Mouse (Mus musculus): Measurements from ENCODE around the gene Gm1113. TPM values are rescaled to one million over a fixed set of nuclear protein-coding genes. Genes with fewer than 3 reads are reported as not detected.

Gm1113 gene
- polyA plus RNA-seq, 1 experiment from 2014 or later, result not detected

DNA sequence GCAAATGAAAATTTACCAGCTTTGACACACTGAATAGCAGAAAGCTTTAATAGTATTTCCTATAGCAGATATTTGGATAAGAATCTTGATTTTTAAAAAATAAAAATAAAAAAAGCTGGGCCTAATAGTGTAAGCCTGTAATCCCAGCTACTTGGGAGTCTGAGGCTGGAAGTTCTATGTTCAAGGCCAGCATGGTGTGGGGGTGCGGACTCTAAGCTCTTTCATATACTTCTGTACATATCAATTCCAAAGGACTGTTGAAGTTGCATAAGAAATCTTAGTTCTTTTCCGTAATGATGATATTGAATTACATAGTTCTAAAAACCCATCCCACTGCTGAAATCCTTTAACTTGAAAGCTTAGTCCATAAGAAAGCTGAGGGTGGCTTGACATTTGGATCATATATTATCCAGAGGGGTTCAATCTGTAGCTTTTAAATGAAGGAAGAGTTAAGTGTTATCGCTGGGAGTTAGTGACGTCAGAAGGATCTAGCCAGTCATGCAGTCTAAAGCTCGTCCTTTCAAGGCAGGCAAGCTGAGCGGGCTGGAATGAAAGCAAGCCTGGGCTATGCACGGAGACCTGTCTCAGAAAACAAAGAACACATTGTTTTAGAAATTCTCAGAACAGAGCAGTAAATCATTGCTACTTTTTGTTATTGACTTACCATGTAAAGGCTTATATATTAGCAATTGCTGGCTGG, 24.9 kb downstream of the Gm1113 start:
- H3K4me3 ChIP-seq (ENCODE audit: low read depth, low read length), result no peak overlapping the region
- no peaks in the 10 kb centered on the region for H3K27me3 ChIP-seq (ENCODE audit: control insufficient read depth, insufficient read depth, low read depth, low read length)
- 62% methylated on average over 7 of the region's 7 CpGs for WGBS (ENCODE audit: insufficient replicate concordance)
- no peaks in the 10 kb centered on the region for H3K9me3 ChIP-seq (replicated peaks; ENCODE audit: control insufficient read depth, low read length)
- no peak overlapping the region for H3K4me2 ChIP-seq (ENCODE audit: low read depth, low read length)
- H3K4me1 ChIP-seq (ENCODE audit: control insufficient read depth, low read depth, low read length), result no peaks in the 10 kb centered on the region
- H3K27ac ChIP-seq (ENCODE audit: low read length), result no peak overlapping the region
- ATAC-seq (ENCODE audit: low read depth), result no peak
- no peaks in the 10 kb centered on the region for H3K36me3 ChIP-seq (ENCODE audit: control insufficient read depth, insufficient read depth)
- no peak overlapping the region for H3K9ac ChIP-seq (ENCODE audit: low read depth, low read length)

DNA sequence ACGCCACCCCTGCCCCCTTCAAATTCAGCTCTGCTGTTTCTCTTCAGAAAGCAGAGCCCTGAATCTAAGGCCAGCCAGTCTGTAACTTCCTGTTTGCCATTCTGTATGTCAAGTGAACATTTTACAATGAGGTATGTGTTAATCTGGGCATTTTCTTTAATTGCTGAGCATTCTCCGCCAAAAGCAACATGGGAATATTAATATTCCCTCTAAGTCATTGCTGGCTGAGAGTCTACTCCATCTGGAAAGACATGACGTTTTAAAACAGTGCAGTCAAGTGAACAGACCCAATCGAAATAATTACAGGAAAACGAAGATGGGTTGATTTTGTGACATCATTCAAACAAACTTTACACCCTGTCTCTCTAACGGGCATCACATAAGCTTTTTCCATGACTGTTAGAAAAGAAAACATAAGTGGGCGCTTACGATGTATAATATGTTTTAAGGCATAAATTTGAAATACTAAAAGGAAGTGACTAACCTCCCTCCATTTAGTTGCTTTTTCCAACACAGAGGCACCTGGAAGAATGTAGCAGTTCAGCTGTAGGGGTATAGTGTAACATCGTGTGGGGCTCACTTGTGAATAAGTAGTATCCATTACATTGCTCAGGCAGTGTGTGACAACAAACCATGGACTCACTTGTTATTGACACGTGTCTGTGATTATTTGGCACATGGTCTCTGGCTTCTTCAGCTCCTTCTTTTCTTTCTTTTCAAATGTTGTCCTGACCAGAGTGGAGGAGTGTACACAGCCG, 26.8 kb downstream of the Gm1113 start:
- Histone ChIP-seq H3K4me1 (ENCODE audit: control insufficient read depth, low read depth, low read length) (no peaks in the 10 kb centered on the region), H3K9me3 (replicated peaks; ENCODE audit: control insufficient read depth, low read length) (no peaks in the 10 kb centered on the region), H3K9ac (ENCODE audit: low read depth, low read length) (no peak overlapping the region), H3K4me3 (ENCODE audit: low read depth, low read length) (no peak overlapping the region), H3K36me3 (ENCODE audit: control insufficient read depth, insufficient read depth) (no peaks in the 10 kb centered on the region), H3K27me3 (ENCODE audit: control insufficient read depth, insufficient read depth, low read depth, low read length) (no peaks in the 10 kb centered on the region), H3K27ac (ENCODE audit: low read length) (no peak overlapping the region), H3K4me2 (ENCODE audit: low read depth, low read length) (no peak overlapping the region)
- no peak for ATAC-seq (ENCODE audit: low read depth)
- WGBS (ENCODE audit: insufficient replicate concordance), result 61% methylated on average over 11 of the region's 11 CpGs

DNA sequence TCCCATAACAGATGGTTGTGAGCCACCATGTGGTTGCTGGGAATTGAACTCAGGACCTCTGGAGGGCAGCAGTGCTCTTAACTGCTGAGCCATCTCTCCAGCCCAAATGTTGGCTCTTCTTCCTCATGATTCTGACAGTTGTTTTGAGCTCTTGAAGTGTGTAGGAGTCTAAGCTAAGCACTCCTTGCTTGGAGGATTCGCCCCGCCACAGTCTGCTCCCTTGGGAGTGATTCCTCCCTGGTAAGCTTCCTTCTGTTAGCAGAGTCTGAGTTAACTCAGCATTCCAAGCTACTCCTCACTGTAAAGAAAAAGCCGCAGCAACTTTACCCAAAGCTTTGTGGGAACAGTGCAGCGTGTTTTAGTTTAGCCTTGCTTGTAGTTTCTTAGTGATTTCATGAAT, 29.6 kb downstream of the Gm1113 start:
- H3K4me3 ChIP-seq (ENCODE audit: low read depth, low read length), result no peak overlapping the region
- no peak overlapping the region for H3K27ac ChIP-seq (ENCODE audit: low read length)
- ATAC-seq (ENCODE audit: low read depth), result no peak
- H3K4me1 ChIP-seq (ENCODE audit: control insufficient read depth, low read depth, low read length), result no peaks in the 10 kb centered on the region
- 64% methylated on average over 4 of the region's 4 CpGs for WGBS (ENCODE audit: insufficient replicate concordance)
- H3K36me3 ChIP-seq (ENCODE audit: control insufficient read depth, insufficient read depth), result no peaks in the 10 kb centered on the region
- H3K4me2 ChIP-seq (ENCODE audit: low read depth, low read length), result no peak overlapping the region
- no peaks in the 10 kb centered on the region for H3K9me3 ChIP-seq (replicated peaks; ENCODE audit: control insufficient read depth, low read length)
- no peaks in the 10 kb centered on the region for H3K27me3 ChIP-seq (ENCODE audit: control insufficient read depth, insufficient read depth, low read depth, low read length)
- H3K9ac ChIP-seq (ENCODE audit: low read depth, low read length), result no peak overlapping the region

DNA sequence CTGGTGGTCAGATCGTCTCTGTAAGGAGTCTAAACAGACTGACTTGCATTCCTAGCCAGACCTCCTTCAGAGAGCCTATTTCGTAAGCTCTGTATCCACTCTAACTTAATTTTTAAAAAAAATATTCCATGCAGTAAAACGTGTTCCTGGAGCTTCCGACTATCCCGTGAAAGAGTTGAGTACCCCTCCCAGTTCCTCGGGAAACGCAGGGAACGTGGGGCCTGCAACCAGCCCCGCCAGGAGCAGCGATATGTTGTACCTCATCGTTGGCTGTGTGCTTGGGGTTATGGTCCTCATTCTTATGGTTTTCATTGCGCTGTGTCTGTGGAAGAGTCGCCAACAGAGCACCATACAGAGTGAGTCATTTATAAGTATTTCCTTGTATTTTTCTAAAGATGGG, 31.5 kb downstream of the Gm1113 start:
- 68% methylated on average over 13 of the region's 13 CpGs for WGBS (ENCODE audit: insufficient replicate concordance)
- no peaks in the 10 kb centered on the region for H3K9me3 ChIP-seq (replicated peaks; ENCODE audit: control insufficient read depth, low read length)
- no peaks in the 10 kb centered on the region for H3K4me1 ChIP-seq (ENCODE audit: control insufficient read depth, low read depth, low read length)
- H3K9ac ChIP-seq (ENCODE audit: low read depth, low read length), result no peak overlapping the region
- H3K27me3 ChIP-seq (ENCODE audit: control insufficient read depth, insufficient read depth, low read depth, low read length), result no peaks in the 10 kb centered on the region
- no peak for ATAC-seq (ENCODE audit: low read depth)
- no peak overlapping the region for H3K4me2 ChIP-seq (ENCODE audit: low read depth, low read length)
- H3K27ac ChIP-seq (ENCODE audit: low read length), result no peak overlapping the region
- H3K36me3 ChIP-seq (ENCODE audit: control insufficient read depth, insufficient read depth), result no peaks in the 10 kb centered on the region
- H3K4me3 ChIP-seq (ENCODE audit: low read depth, low read length), result no peak overlapping the region

DNA sequence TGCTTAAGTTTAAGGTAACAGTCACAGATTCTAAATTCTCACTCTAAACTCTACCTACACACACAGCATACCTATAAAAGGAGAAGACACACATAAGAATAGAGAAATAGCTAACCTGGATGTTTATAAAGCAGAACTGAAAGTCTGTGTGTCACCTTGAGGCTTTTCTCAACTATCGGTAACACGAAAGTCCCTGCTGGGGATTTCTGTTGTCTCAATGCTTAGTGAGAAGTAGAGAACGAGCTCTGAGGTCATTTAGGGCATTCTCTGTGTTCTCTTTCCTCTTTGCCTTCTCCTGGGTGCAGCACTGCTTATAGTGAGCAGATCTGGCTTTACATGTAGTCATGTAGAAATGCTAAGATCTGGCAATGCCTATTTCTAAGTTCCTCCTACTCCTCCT, 34.1 kb downstream of the Gm1113 start:
- no peak for ATAC-seq (ENCODE audit: low read depth)

DNA sequence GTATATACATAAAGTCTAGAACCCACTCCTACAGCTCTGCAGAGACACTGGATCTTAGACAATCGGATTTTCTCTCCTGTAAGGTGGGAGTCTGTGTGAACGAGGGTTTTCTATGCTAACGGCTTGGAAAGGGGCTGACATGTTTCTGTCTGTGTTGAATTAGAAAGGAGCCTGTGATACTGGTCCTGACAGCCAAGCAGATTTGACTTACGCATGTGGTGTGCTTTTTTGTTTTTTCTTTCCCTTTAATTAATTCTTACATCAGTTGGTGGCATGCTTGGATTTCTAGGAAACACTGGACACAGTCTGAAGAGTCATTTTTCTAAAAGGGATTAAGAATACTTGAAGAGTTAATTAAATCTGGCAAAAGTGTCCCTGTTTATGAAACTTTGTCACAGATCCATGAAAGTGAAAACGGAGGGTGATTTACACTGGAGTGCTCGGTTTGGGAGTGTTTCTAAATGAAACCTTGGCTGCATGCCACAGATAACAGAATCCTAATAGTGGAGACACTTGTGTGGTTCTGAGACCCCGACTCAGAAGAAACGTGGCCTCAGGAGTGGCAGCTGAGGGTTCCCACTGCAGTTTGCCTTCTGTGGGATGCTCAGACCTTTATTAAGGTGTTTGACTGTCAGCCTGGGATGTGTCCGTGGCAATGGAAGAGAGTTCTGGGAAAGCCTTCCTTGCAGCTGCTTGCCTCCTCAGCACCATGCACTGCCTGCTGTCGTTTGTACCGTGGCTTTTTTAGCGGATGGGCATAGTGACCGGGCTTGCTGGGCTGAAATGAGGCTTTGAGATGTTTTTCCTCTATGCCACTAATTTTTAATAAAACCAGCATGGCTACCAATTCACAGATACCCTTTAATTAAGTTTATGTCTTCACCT, 35.8 kb downstream of the Gm1113 start:
- Histone ChIP-seq H3K4me3 (ENCODE audit: low read depth, low read length) (no peak overlapping the region), H3K27ac (ENCODE audit: low read length) (no peak overlapping the region), H3K4me2 (ENCODE audit: low read depth, low read length) (no peak overlapping the region), H3K9me3 (replicated peaks; ENCODE audit: control insufficient read depth, low read length) (no peaks in the 10 kb centered on the region), H3K36me3 (ENCODE audit: control insufficient read depth, insufficient read depth) (no peaks in the 10 kb centered on the region), H3K4me1 (ENCODE audit: control insufficient read depth, low read depth, low read length) (no peaks in the 10 kb centered on the region), H3K27me3 (ENCODE audit: control insufficient read depth, insufficient read depth, low read depth, low read length) (no peaks in the 10 kb centered on the region), H3K9ac (ENCODE audit: low read depth, low read length) (no peak overlapping the region)
- ATAC-seq (ENCODE audit: low read depth), result no peak
- 65% methylated on average over 13 of the region's 13 CpGs for WGBS (ENCODE audit: insufficient replicate concordance)

More for the DNA sequence above, 34.1 kb downstream of the Gm1113 start:
- WGBS (ENCODE audit: insufficient replicate concordance), result 71% methylated on average over 3 of the region's 3 CpGs
- Histone ChIP-seq H3K9me3 (replicated peaks; ENCODE audit: control insufficient read depth, low read length) (no peaks in the 10 kb centered on the region), H3K27me3 (ENCODE audit: control insufficient read depth, insufficient read depth, low read depth, low read length) (no peaks in the 10 kb centered on the region), H3K9ac (ENCODE audit: low read depth, low read length) (no peak overlapping the region), H3K27ac (ENCODE audit: low read length) (no peak overlapping the region), H3K4me2 (ENCODE audit: low read depth, low read length) (no peak overlapping the region), H3K36me3 (ENCODE audit: control insufficient read depth, insufficient read depth) (no peaks in the 10 kb centered on the region), H3K4me1 (ENCODE audit: control insufficient read depth, low read depth, low read length) (no peaks in the 10 kb centered on the region), H3K4me3 (ENCODE audit: low read depth, low read length) (no peak overlapping the region)

DNA sequence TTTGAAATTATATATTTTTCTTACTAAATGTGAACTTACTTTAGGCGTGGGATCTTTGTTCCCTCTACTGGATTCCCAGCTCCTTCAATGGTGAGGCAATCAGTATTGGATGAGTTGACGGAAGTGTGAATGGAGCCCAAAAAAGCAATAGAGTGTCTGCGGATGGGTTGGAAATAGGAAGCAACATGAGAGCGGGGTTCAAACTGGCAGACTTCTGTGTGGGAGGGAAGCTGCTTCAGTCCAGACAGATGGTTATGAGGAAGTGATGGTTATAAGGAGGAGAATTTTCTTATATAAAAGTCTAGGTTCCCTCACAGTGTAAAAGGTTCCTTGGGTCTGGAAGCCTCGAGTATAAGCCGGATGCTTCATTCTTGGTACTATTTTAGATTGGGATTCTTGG, 38.6 kb downstream of the Gm1113 start:
- WGBS (ENCODE audit: insufficient replicate concordance), result 75% methylated on average over 6 of the region's 6 CpGs
- H3K27me3 ChIP-seq (ENCODE audit: control insufficient read depth, insufficient read depth, low read depth, low read length), result no peaks in the 10 kb centered on the region
- no peak overlapping the region for H3K9ac ChIP-seq (ENCODE audit: low read depth, low read length)
- no peak for ATAC-seq (ENCODE audit: low read depth)
- H3K9me3 ChIP-seq (replicated peaks; ENCODE audit: control insufficient read depth, low read length), result no peaks in the 10 kb centered on the region
- H3K4me1 ChIP-seq (ENCODE audit: control insufficient read depth, low read depth, low read length), result no peaks in the 10 kb centered on the region
- no peak overlapping the region for H3K4me2 ChIP-seq (ENCODE audit: low read depth, low read length)
- H3K4me3 ChIP-seq (ENCODE audit: low read depth, low read length), result no peak overlapping the region
- no peaks in the 10 kb centered on the region for H3K36me3 ChIP-seq (ENCODE audit: control insufficient read depth, insufficient read depth)
- H3K27ac ChIP-seq (ENCODE audit: low read length), result no peak overlapping the region

DNA sequence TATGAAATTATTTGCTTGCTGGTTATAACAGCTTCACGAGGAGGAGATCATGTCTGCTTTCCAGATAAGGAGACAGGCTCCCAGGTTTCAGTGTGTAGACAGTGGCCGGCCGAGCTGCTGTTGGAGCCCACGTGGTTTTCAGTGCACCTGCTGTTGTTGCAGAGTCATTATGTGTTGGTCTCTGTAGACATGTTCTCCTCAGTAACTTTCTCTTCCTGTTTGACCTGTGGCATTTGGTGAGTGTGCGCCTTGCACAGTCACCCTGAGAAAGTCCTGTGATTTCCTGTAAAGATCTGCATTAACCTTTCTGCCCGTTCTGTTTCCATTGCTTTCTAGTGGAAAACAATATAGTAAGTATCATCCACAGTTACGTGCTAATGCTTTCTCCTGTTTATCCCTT, 42.7 kb downstream of the Gm1113 start:
- Histone ChIP-seq H3K4me3 (ENCODE audit: low read depth, low read length) (no peak overlapping the region), H3K9ac (ENCODE audit: low read depth, low read length) (no peak overlapping the region), H3K27me3 (ENCODE audit: control insufficient read depth, insufficient read depth, low read depth, low read length) (no peaks in the 10 kb centered on the region), H3K27ac (ENCODE audit: low read length) (no peak overlapping the region), H3K9me3 (replicated peaks; ENCODE audit: control insufficient read depth, low read length) (no peaks in the 10 kb centered on the region), H3K4me2 (ENCODE audit: low read depth, low read length) (no peak overlapping the region), H3K36me3 (ENCODE audit: control insufficient read depth, insufficient read depth) (no peaks in the 10 kb centered on the region), H3K4me1 (ENCODE audit: control insufficient read depth, low read depth, low read length) (no peaks in the 10 kb centered on the region)
- WGBS (ENCODE audit: insufficient replicate concordance), result 33% methylated on average over 7 of the region's 7 CpGs
- no peak for ATAC-seq (ENCODE audit: low read depth)

Measured in liver, embryonic 16.5 days (tissue).